Comparison of ENCODE assay signal across 20 mouse cellular contexts in the genomic region with DNA sequence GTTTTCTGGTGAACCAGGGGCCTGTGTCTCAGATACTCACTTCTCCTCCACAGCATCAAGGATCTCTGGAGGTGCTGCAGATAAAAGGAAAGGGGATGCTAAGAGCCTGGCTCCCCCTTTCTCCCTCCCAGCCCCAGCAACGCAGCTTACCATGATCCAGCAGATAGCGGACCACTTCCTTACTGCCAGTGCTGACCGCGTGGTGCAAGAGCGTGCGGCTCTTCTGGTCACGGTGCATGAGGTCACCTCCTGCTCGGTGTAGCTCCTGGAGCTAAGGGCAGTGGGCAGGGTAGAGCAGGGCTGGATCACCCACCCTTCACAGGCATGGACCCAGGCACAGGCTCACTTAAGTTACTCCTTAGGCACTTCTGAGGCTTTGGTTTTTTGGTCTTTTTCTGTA. TPM values are rescaled to one million over a fixed set of nuclear protein-coding genes. Genes with fewer than 3 reads are reported as not detected.
A peak's percentile ranks its signal among the peaks of the same experiment; 100 is the strongest.
DNase-seq lines count a peak whose midpoint lies in the region; ATAC-seq lines count a peak whose summit lies in the region.
"Had no signal": no experiment of that assay in that cellular context is flagged by ENCODE, and none has a peak within 500 bp of the region (broad histone marks: within the 10 kb centered on the region; RNA-seq: fewer than 3 reads in every experiment).

No protein-coding gene starts in this region.

- H3K36me3 ChIP-seq in heart, embryonic 10.5 days, result peaks cover 62% of the 10 kb centered on the region
- H3K36me3 ChIP-seq in midbrain, embryonic 10.5 days, result peaks cover 60% of the 10 kb centered on the region
- peaks cover 20% of the 10 kb centered on the region for H3K36me3 ChIP-seq in midbrain, embryonic 15.5 days (replicated peaks)
- peaks cover 39% of the 10 kb centered on the region for H3K36me3 ChIP-seq in embryonic facial prominence, embryonic 12.5 days

- no peak overlapping the region for H3K4me3 ChIP-seq in heart, embryonic 10.5 days
- peak overlapping the region; percentile 92; the same call in 1 of the 2 replicates for H3K4me3 ChIP-seq in midbrain, embryonic 10.5 days
- H3K4me3 ChIP-seq in midbrain, embryonic 15.5 days, result no peak overlapping the region
- H3K4me3 ChIP-seq in embryonic facial prominence, embryonic 12.5 days, result no peak overlapping the region

- H3K27ac ChIP-seq in heart, embryonic 10.5 days, result peak overlapping the region; percentile 92
- peak overlapping the region; percentile 100 for H3K27ac ChIP-seq in midbrain, embryonic 10.5 days (replicated peaks)
- H3K27ac ChIP-seq in midbrain, embryonic 15.5 days, result no peak overlapping the region
- peak overlapping the region; percentile 98 for H3K27ac ChIP-seq in embryonic facial prominence, embryonic 12.5 days

- DNase-seq in heart, embryonic 10.5 days (ENCODE audit: low spot score), result no peak
- DNase-seq in heart, adult 18-20 months, result no peak
- no peak for DNase-seq in midbrain, embryonic 10.5 days (ENCODE audit: low spot score)
- no peak for DNase-seq in natural killer cell, adult 2 months (ENCODE audit: low spot score in 2 of 2)
- DNase-seq: lung, adult 2 months; thymus, postnatal 25 days had no signal

- 18% methylated on average over 8 of the region's 8 CpGs for WGBS in heart, embryonic 10.5 days
- whole genome bisulfite sequencing in midbrain, embryonic 10.5 days, result 61% methylated on average over 8 of the region's 8 CpGs
- WGBS in midbrain, embryonic 15.5 days, result 72% methylated on average over 8 of the region's 8 CpGs
- 43% methylated on average over 8 of the region's 8 CpGs for WGBS in embryonic facial prominence, embryonic 12.5 days

- H3K9me3 ChIP-seq in heart, embryonic 10.5 days, result no peaks in the 10 kb centered on the region
- no peaks in the 10 kb centered on the region for H3K9me3 ChIP-seq in midbrain, embryonic 10.5 days (replicated peaks)
- H3K9me3 ChIP-seq in midbrain, embryonic 15.5 days, result no peaks in the 10 kb centered on the region
- H3K9me3 ChIP-seq in embryonic facial prominence, embryonic 12.5 days, result no peaks in the 10 kb centered on the region

- H3K27me3 ChIP-seq in heart, embryonic 10.5 days (ENCODE audit: insufficient read depth, poor library complexity, severe bottlenecking), result no peaks in the 10 kb centered on the region
- no peaks in the 10 kb centered on the region for H3K27me3 ChIP-seq in midbrain, embryonic 10.5 days (ENCODE audit: low read depth, poor library complexity, severe bottlenecking)
- H3K27me3 ChIP-seq in midbrain, embryonic 15.5 days (replicated peaks), result no peaks in the 10 kb centered on the region
- no peaks in the 10 kb centered on the region for H3K27me3 ChIP-seq in embryonic facial prominence, embryonic 12.5 days
- H3K27me3 ChIP-seq: Patski had no signal

- H3K4me2 ChIP-seq in midbrain, embryonic 15.5 days, result no peak overlapping the region
- no peak overlapping the region for H3K4me2 ChIP-seq in embryonic facial prominence, embryonic 12.5 days (replicated peaks)

- peaks cover 74% of the 10 kb centered on the region for H3K4me1 ChIP-seq in heart, embryonic 10.5 days
- H3K4me1 ChIP-seq in midbrain, embryonic 10.5 days, result peaks cover 75% of the 10 kb centered on the region
- H3K4me1 ChIP-seq in midbrain, embryonic 15.5 days, result peaks cover 32% of the 10 kb centered on the region
- peaks cover 25% of the 10 kb centered on the region for H3K4me1 ChIP-seq in embryonic facial prominence, embryonic 12.5 days

- H3K9ac ChIP-seq in midbrain, embryonic 15.5 days, result no peak overlapping the region
- H3K9ac ChIP-seq in embryonic facial prominence, embryonic 12.5 days, result no peak overlapping the region

- ATAC-seq in midbrain, embryonic 15.5 days (replicated peaks), result no peak
- no peak for ATAC-seq in embryonic facial prominence, embryonic 12.5 days (ENCODE audit: insufficient number of reproducible peaks, insufficient read depth, low FRiP score, low TSS enrichment)
- peak; percentile 46 for ATAC-seq in megakaryocyte, adult 5-6 weeks (ENCODE audit: poor library complexity, severe bottlenecking)
- ATAC-seq: CD4-positive, CD25-positive, alpha-beta regulatory T cell, adult 4 months; midbrain, embryonic 16.5 days; Patski had no signal

RNA-seq across cellular contexts. Expression of gene Mdk, which starts 1.9 kb away (rescaled TPM):
- 1,001 and 1,694 TPM in 2 replicates for polyA plus RNA-seq in heart, embryonic 10.5 days (2016; fragmentation: Nextera tagmentation; extraction: Ambion mirVana)
- 1 to 10 TPM; 2.3 to 2.9 TPM for total RNA-seq in heart, adult 18-20 months (2021)
- 1,290 and 1,659 TPM in 2 replicates for polyA plus RNA-seq in midbrain, embryonic 10.5 days (2016; fragmentation: Nextera tagmentation; extraction: Ambion mirVana)
- polyA plus RNA-seq in midbrain, embryonic 15.5 days (2015; fragmentation: Nextera tagmentation; extraction: Ambion mirVana), result 132 and 158 TPM in 2 replicates
- 1,900 and 1,964 TPM in 2 replicates for polyA plus RNA-seq in embryonic facial prominence, embryonic 12.5 days (2016; fragmentation: Nextera tagmentation; extraction: Ambion mirVana)
- 1.3 and 2.2 TPM in 2 replicates for total RNA-seq in megakaryocyte, adult 5-6 weeks (2015)
- not detected in 2 replicates for total RNA-seq in megakaryocyte, adult 5-6 weeks (2017)

RNA-seq across cellular contexts. Expression of gene Chrm4, which starts 7.0 kb away (rescaled TPM):
- polyA plus RNA-seq in heart, embryonic 10.5 days (2016; fragmentation: Nextera tagmentation; extraction: Ambion mirVana), result 0.16 and 0.57 TPM in 2 replicates
- total RNA-seq in heart, adult 18-20 months (2021), result not detected
- polyA plus RNA-seq in midbrain, embryonic 10.5 days (2016; fragmentation: Nextera tagmentation; extraction: Ambion mirVana), result 0.81 and 1.0 TPM in 2 replicates
- 0.57 and 0.66 TPM in 2 replicates for polyA plus RNA-seq in midbrain, embryonic 15.5 days (2015; fragmentation: Nextera tagmentation; extraction: Ambion mirVana)
- 0.65 and 1.2 TPM in 2 replicates for polyA plus RNA-seq in embryonic facial prominence, embryonic 12.5 days (2016; fragmentation: Nextera tagmentation; extraction: Ambion mirVana)
- not detected in 2 replicates for total RNA-seq in megakaryocyte, adult 5-6 weeks (2015)
- not detected in 2 replicates for total RNA-seq in megakaryocyte, adult 5-6 weeks (2017)
- total RNA-seq: heart, postnatal 25 days; neutrophil, adult 5-6 weeks had no signal
- polyA plus RNA-seq: intestine, embryonic 14.5 days; Patski; stomach, embryonic 14.5 days had no signal

RNA-seq across cellular contexts. Expression of gene Gm9821, which starts 11.5 kb away (rescaled TPM):
- 1.9 and 3.0 TPM in 2 replicates for polyA plus RNA-seq in heart, embryonic 10.5 days (2016; fragmentation: Nextera tagmentation; extraction: Ambion mirVana)
- not detected for total RNA-seq in heart, adult 18-20 months (2021)
- 0.12 and 0.19 TPM in 2 replicates for polyA plus RNA-seq in midbrain, embryonic 10.5 days (2016; fragmentation: Nextera tagmentation; extraction: Ambion mirVana)
- 0.20 and 0.31 TPM in 2 replicates for polyA plus RNA-seq in midbrain, embryonic 15.5 days (2015; fragmentation: Nextera tagmentation; extraction: Ambion mirVana)
- 0.36 and 0.73 TPM in 2 replicates for polyA plus RNA-seq in embryonic facial prominence, embryonic 12.5 days (2016; fragmentation: Nextera tagmentation; extraction: Ambion mirVana)
- not detected in 2 replicates for total RNA-seq in megakaryocyte, adult 5-6 weeks (2015)
- total RNA-seq in megakaryocyte, adult 5-6 weeks (2017), result 0.69 TPM in 1 of 2 replicates, not detected in the other
- total RNA-seq: gastrocnemius, postnatal 4 days; heart, postnatal 25 days; layer of hippocampus, adult 8-10 months; left cerebral cortex, postnatal 10 days had no signal
- polyA plus RNA-seq: brain, embryonic 14.5 days; lung, adult 2 months; midbrain, embryonic 16.5 days had no signal

RNA-seq across cellular contexts. Expression of gene Dgkz, which starts 41.6 kb away (rescaled TPM):
- polyA plus RNA-seq in heart, embryonic 10.5 days (2016; fragmentation: Nextera tagmentation; extraction: Ambion mirVana), result 58.4 and 61.0 TPM in 2 replicates
- 10 to 100 TPM; 33.8 to 35.9 TPM for total RNA-seq in heart, adult 18-20 months (2021)
- polyA plus RNA-seq in midbrain, embryonic 10.5 days (2016; fragmentation: Nextera tagmentation; extraction: Ambion mirVana), result 28.3 and 35.0 TPM in 2 replicates
- 32.2 and 36.1 TPM in 2 replicates for polyA plus RNA-seq in midbrain, embryonic 15.5 days (2015; fragmentation: Nextera tagmentation; extraction: Ambion mirVana)
- polyA plus RNA-seq in embryonic facial prominence, embryonic 12.5 days (2016; fragmentation: Nextera tagmentation; extraction: Ambion mirVana), result 39.1 and 40.8 TPM in 2 replicates
- total RNA-seq in megakaryocyte, adult 5-6 weeks (2015), result 94.1 and 114 TPM in 2 replicates
- 66.4 and 80.4 TPM in 2 replicates for total RNA-seq in megakaryocyte, adult 5-6 weeks (2017)
